Mouse (Mus musculus) midbrain, embryonic 11.5 days (tissue): ENCODE measurements around the gene Olfr338. TPM values are rescaled to one million over a fixed set of nuclear protein-coding genes. Genes with fewer than 3 reads are reported as not detected.
"Not testable (repeated sequence)": the region's sequence is repeated elsewhere in the genome, so short reads cannot be mapped to it uniquely, and the experiment has no call there.

ENCODE experiments used
- ATAC-seq: fragments of 200-750 bp; cut with Nextera tagmentation; 2 replicates; pipeline ENCODE4 v1.8.0; 2017; ENCODE audit warnings: moderate TSS enrichment, moderate library complexity; ENCODE audit not compliant: low FRiP score
- DNase-seq: peaks from one replicate; pipeline ENCODE4 v3.0.0; 2015; ENCODE audit warnings: low spot score; ENCODE audit errors: missing footprints
- H3K27ac ChIP-seq: fragments of 300-500 bp; sonication (generic); 2 replicates; pipeline ENCODE4 v1.5.1; 2014; ENCODE audit warnings: low read depth, low read length
- H3K27me3 ChIP-seq: fragments of 300-500 bp; sonication (generic); 2 replicates; pipeline ENCODE4 v1.6.1; 2014; ENCODE audit warnings: mild to moderate bottlenecking, low read length, moderate library complexity, mixed read lengths; ENCODE audit not compliant: control insufficient read depth, insufficient read depth
- H3K36me3 ChIP-seq: fragments of 300-500 bp; sonication (generic); 2 replicates; pipeline ENCODE4 v1.6.1; 2014; ENCODE audit warnings: mild to moderate bottlenecking, low read length, moderate library complexity, mixed read lengths; ENCODE audit not compliant: control insufficient read depth, insufficient read depth
- H3K4me1 ChIP-seq: fragments of 300-500 bp; sonication (generic); 2 replicates; pipeline ENCODE4 v1.6.1; 2014; ENCODE audit warnings: low read length; ENCODE audit not compliant: control insufficient read depth, insufficient read depth
- H3K4me2 ChIP-seq: fragments of 300-500 bp; sonication (generic); 2 replicates; pipeline ENCODE4 v1.6.1; 2014; ENCODE audit warnings: mild to moderate bottlenecking, moderate library complexity
- H3K4me3 ChIP-seq: fragments of 300-500 bp; sonication (generic); 2 replicates; pipeline ENCODE4 v1.5.1; 2014; ENCODE audit warnings: low read depth, low read length
- H3K9ac ChIP-seq: fragments of 300-500 bp; sonication (generic); 2 replicates; pipeline ENCODE4 v1.6.1; 2014; ENCODE audit warnings: low read length
- H3K9me3 ChIP-seq: fragments of 300-500 bp; sonication (generic); 2 replicates; pipeline ENCODE4 v1.6.1; 2016; ENCODE audit warnings: low read length; ENCODE audit not compliant: control insufficient read depth
- WGBS: fragments of 180-500 bp; shearing (Covaris S2); extraction: QIAGEN DNeasy Blood & Tissue Kit; methylation state at CpG from one replicate; pipeline ENCODE4 v1.1.7; 2014; 5-methylcytosine and 5-hydroxymethylcytosine counted together
- polyA plus RNA-seq: library from polyadenylated mRNA; unstranded; fragments of >200 nt; fragmentation: Nextera tagmentation; extraction: Ambion mirVana; gene quantifications from 2 replicates; pipeline ENCODE4 v1.2.1, GENCODE M21; 2014

Gene Olfr338
- polyA plus RNA-seq = not detected in 2 replicates

GRCm38 (mm10) chr2:36373219-36373618 is at the start of gene Olfr338:
TSS of gene Olfr338 (plus strand) at chr2:36373519.
- no peak within 1 kb of the TSS for H3K9ac ChIP-seq
- H3K9me3 ChIP-seq = peaks cover 6% of the 10 kb centered on the region; the same call in 1 of the 2 replicates
- no peaks in the 10 kb centered on the region for H3K4me1 ChIP-seq
- no peaks in the 10 kb centered on the region for H3K36me3 ChIP-seq
- DNase-seq (no peak), ATAC-seq (no peak)
- no peak within 1 kb of the TSS for H3K4me3 ChIP-seq
- no peaks in the 10 kb centered on the region for H3K27me3 ChIP-seq
- H3K27ac ChIP-seq = no peak within 1 kb of the TSS
- no peak within 1 kb of the TSS for H3K4me2 ChIP-seq

- not testable (repeated sequence) for H3K36me3 ChIP-seq, DNase-seq
- 79% methylated on average over 3 of the region's 3 CpGs for WGBS
Measured at GRCm38 (mm10) chr2:36415174-36415573, 41.9 kb downstream of the Olfr338 start.

GRCm38 (mm10) chr2:36415591-36415990 is 42.3 kb downstream of the Olfr338 start:
- H3K9me3 ChIP-seq, H3K4me2 ChIP-seq, ATAC-seq, H3K9ac ChIP-seq, DNase-seq, H3K4me3 ChIP-seq, H3K4me1 ChIP-seq, H3K27me3 ChIP-seq, H3K27ac ChIP-seq, H3K36me3 ChIP-seq: not testable (repeated sequence)
- WGBS = 84% methylated on average over 7 of the region's 7 CpGs

More at GRCm38 (mm10) chr2:36415174-36415573, 41.9 kb downstream of the Olfr338 start:
- not testable (repeated sequence) for H3K4me2 ChIP-seq, H3K9ac ChIP-seq, H3K27me3 ChIP-seq, H3K4me3 ChIP-seq, H3K4me1 ChIP-seq, ATAC-seq, H3K27ac ChIP-seq, H3K9me3 ChIP-seq

GRCm38 (mm10) chr2:36418647-36419046 is 45.3 kb downstream of the Olfr338 start, which contains the start of gene Olfr339:
TSS of gene Olfr339 (plus strand) at chr2:36418947.
- Histone ChIP-seq H3K27ac (no peak within 1 kb of the TSS), H3K9ac (no peak within 1 kb of the TSS), H3K4me1 (no peaks in the 10 kb centered on the region), H3K36me3 (no peaks in the 10 kb centered on the region), H3K4me2 (no peak within 1 kb of the TSS), H3K27me3 (no peaks in the 10 kb centered on the region), H3K9me3 (peaks cover 7% of the 10 kb centered on the region; the same call in 1 of the 2 replicates), H3K4me3 (no peak within 1 kb of the TSS)
- DNase-seq (no peak), ATAC-seq (no peak)
- whole genome bisulfite sequencing = 89% methylated on average over 3 of the region's 3 CpGs

Other genes with a start within 250 kb of the Olfr338 start
- gene Mrrf, start 237.1 kb upstream of the Olfr338 start, polyA plus RNA-seq = 29.9 and 30.8 TPM in 2 replicates
- gene Rbm18, start 236.7 kb upstream of the Olfr338 start, polyA plus RNA-seq = 119 and 127 TPM in 2 replicates
- gene Ptgs1, start 143.1 kb upstream of the Olfr338 start, polyA plus RNA-seq = 3.0 and 4.2 TPM in 2 replicates
- not detected in 2 replicates for gene Olfr339, start 45.4 kb downstream of the Olfr338 start, polyA plus RNA-seq
- gene Olfr340, start 79.1 kb downstream of the Olfr338 start, polyA plus RNA-seq = not detected in 2 replicates
- gene Olfr341, start 108.9 kb downstream of the Olfr338 start, polyA plus RNA-seq = not detected in 2 replicates
- gene Olfr342, start 151.5 kb downstream of the Olfr338 start, polyA plus RNA-seq = not detected in 2 replicates
- gene Olfr344, start 193.1 kb downstream of the Olfr338 start, polyA plus RNA-seq = not detected in 2 replicates